Mouse (Mus musculus) testis, adult 2 months (tissue): ENCODE data around the gene Ubiad1.

Experiments used
- CTCF ChIP-seq: fragments of 200-500 bp; IDR thresholded peaks from 2 replicates; pipeline ENCODE4 v1.5.1; 2012; ENCODE audit warnings: low read depth, mild to moderate bottlenecking, inconsistent platforms, low read length, moderate library complexity; ENCODE audit not compliant: control insufficient read depth, insufficient read depth, insufficient replicate concordance
- POLR2A ChIP-seq: fragments of 200-500 bp; IDR thresholded peaks from 2 replicates; pipeline ENCODE4 v1.6.1; 2012; ENCODE audit warnings: low read depth, mild to moderate bottlenecking, inconsistent platforms, low read length, moderate library complexity; ENCODE audit not compliant: control insufficient read depth

- TF ChIP-seq POLR2A (no peak), CTCF (no peak)
Measured at GRCm38 (mm10) chr4:148435106-148435505, 9.5 kb downstream of the Ubiad1 start.
